Mouse (Mus musculus): ENCODE results near the gene Ocrl. TPM values are rescaled to one million over a fixed set of nuclear protein-coding genes. Genes with fewer than 3 reads are reported as not detected.

Gene Ocrl
- 2.7 and 3.3 TPM in 2 replicates for polyA plus RNA-seq (2015; fragmentation: Nextera tagmentation; extraction: Ambion mirVana)

DNA sequence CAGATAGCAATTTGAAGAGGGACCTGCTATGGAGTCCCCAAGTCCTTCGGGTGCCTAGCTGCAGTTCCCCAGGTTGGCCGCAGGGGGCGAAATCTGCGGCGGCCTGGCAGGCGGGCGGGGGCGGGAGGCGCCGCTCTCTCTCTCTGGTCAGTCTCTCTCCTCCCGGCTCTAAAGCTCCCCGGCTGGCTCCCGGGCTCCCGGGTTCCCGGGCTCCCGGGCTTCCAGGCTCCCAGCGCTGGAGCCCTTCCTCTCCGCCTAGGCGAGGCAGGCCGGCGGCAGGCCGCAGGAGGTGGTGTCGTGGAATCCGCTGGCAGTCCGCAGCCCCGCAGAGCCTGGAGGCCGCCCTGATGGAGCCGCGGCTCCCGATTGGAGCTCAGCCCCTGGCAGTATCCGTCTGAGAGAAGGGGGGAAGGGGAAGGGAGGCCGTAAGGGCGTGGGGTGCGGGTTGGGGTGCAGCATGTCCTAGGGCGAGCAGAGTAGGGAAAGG lies at the start of gene Ocrl:
Gene Ocrl (plus strand): TSS at position 82 of the 487 bp plus-strand sequence.
- peak within 1 kb of the TSS; percentile 71 for H3K9ac ChIP-seq (ENCODE audit: low read depth, low read length)
- peak within 1 kb of the TSS; percentile 72 for H3K4me3 ChIP-seq (ENCODE audit: low read depth, low read length)
- no peaks in the 10 kb centered on the region for H3K36me3 ChIP-seq (ENCODE audit: control insufficient read depth, insufficient read depth)
- no peaks in the 10 kb centered on the region for H3K4me1 ChIP-seq (ENCODE audit: control insufficient read depth, low read depth, low read length)
- peak within 1 kb of the TSS; percentile 59 for H3K4me2 ChIP-seq (ENCODE audit: low read depth, low read length)
- peak; percentile 77 for ATAC-seq (ENCODE audit: low read depth)
- H3K27ac ChIP-seq (ENCODE audit: low read length): no peak within 1 kb of the TSS
- 11% methylated on average over 22 of the region's 35 CpGs for WGBS (ENCODE audit: insufficient replicate concordance)
- H3K27me3 ChIP-seq (ENCODE audit: control insufficient read depth, insufficient read depth, low read depth, low read length): no peaks in the 10 kb centered on the region
- no peaks in the 10 kb centered on the region for H3K9me3 ChIP-seq (replicated peaks; ENCODE audit: control insufficient read depth, low read length)

DNA sequence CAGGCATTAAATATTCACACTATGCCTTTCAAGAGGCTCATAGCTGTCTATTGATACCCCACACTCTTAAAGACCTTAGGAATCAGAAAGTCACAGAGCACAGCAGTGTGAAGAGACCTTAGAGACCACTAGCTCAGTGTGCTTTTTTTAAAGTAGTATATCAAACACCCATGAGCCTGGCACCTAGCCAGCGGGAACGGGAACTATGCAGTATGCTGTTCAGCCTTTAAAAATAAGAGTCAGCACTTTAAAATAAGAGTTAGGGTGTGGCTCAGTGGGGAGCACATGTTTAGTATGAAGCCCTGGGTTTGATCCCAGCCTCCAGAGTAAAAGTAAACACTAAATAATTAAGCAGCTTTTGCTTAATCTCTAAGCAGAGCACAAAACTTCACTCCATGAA lies 32.1 kb upstream of the Ocrl start:
- 44% methylated on average over 2 of the region's 2 CpGs for WGBS (ENCODE audit: insufficient replicate concordance)
- H3K4me3 ChIP-seq (ENCODE audit: low read depth, low read length): no peak overlapping the region
- no peaks in the 10 kb centered on the region for H3K36me3 ChIP-seq (ENCODE audit: control insufficient read depth, insufficient read depth)
- H3K4me1 ChIP-seq (ENCODE audit: control insufficient read depth, low read depth, low read length): no peaks in the 10 kb centered on the region
- H3K9me3 ChIP-seq (replicated peaks; ENCODE audit: control insufficient read depth, low read length): no peaks in the 10 kb centered on the region
- no peaks in the 10 kb centered on the region for H3K27me3 ChIP-seq (ENCODE audit: control insufficient read depth, insufficient read depth, low read depth, low read length)
- no peak overlapping the region for H3K4me2 ChIP-seq (ENCODE audit: low read depth, low read length)
- H3K9ac ChIP-seq (ENCODE audit: low read depth, low read length): no peak overlapping the region
- no peak overlapping the region for H3K27ac ChIP-seq (ENCODE audit: low read length)
- no peak for ATAC-seq (ENCODE audit: low read depth)

GRCm38 (mm10) chrX:47882813-47883212 lies 29.4 kb upstream of the Ocrl start:
- H3K4me2 ChIP-seq (ENCODE audit: low read depth, low read length): no peak overlapping the region
- WGBS (ENCODE audit: insufficient replicate concordance): 61% methylated on average over 6 of the region's 6 CpGs
- no peaks in the 10 kb centered on the region for H3K4me1 ChIP-seq (ENCODE audit: control insufficient read depth, low read depth, low read length)
- no peak overlapping the region for H3K9ac ChIP-seq (ENCODE audit: low read depth, low read length)
- H3K36me3 ChIP-seq (ENCODE audit: control insufficient read depth, insufficient read depth): no peaks in the 10 kb centered on the region
- H3K9me3 ChIP-seq (replicated peaks; ENCODE audit: control insufficient read depth, low read length): no peaks in the 10 kb centered on the region
- no peak for ATAC-seq (ENCODE audit: low read depth)
- no peak overlapping the region for H3K27ac ChIP-seq (ENCODE audit: low read length)
- no peak overlapping the region for H3K4me3 ChIP-seq (ENCODE audit: low read depth, low read length)
- H3K27me3 ChIP-seq (ENCODE audit: control insufficient read depth, insufficient read depth, low read depth, low read length): no peaks in the 10 kb centered on the region

DNA sequence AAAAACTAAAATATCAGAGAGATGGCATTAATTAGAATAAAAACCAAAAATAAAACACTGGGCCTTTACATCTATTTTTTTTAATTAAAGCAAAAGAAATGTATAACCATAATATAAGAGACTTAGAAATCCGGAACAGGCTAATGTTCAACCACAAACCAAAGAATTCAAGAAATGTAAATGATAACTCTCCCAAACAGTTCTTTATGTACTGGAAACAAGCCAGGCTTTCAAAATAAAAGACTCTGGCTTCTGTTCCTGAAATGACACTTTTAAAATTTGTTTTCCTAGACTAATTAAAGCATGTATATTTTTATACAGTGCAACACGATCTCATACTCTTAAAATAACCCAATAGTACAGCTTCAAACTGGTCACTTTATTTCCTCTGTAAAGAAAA lies 24.8 kb upstream of the Ocrl start:
- Histone ChIP-seq H3K4me3 (ENCODE audit: low read depth, low read length) (no peak overlapping the region), H3K27me3 (ENCODE audit: control insufficient read depth, insufficient read depth, low read depth, low read length) (peaks cover 6% of the 10 kb centered on the region), H3K4me2 (ENCODE audit: low read depth, low read length) (no peak overlapping the region), H3K36me3 (ENCODE audit: control insufficient read depth, insufficient read depth) (no peaks in the 10 kb centered on the region), H3K9ac (ENCODE audit: low read depth, low read length) (no peak overlapping the region), H3K4me1 (ENCODE audit: control insufficient read depth, low read depth, low read length) (no peaks in the 10 kb centered on the region), H3K27ac (ENCODE audit: low read length) (no peak overlapping the region), H3K9me3 (replicated peaks; ENCODE audit: control insufficient read depth, low read length) (no peaks in the 10 kb centered on the region)
- ATAC-seq (ENCODE audit: low read depth): no peak
- 48% methylated on average over 2 of the region's 2 CpGs for WGBS (ENCODE audit: insufficient replicate concordance)

DNA sequence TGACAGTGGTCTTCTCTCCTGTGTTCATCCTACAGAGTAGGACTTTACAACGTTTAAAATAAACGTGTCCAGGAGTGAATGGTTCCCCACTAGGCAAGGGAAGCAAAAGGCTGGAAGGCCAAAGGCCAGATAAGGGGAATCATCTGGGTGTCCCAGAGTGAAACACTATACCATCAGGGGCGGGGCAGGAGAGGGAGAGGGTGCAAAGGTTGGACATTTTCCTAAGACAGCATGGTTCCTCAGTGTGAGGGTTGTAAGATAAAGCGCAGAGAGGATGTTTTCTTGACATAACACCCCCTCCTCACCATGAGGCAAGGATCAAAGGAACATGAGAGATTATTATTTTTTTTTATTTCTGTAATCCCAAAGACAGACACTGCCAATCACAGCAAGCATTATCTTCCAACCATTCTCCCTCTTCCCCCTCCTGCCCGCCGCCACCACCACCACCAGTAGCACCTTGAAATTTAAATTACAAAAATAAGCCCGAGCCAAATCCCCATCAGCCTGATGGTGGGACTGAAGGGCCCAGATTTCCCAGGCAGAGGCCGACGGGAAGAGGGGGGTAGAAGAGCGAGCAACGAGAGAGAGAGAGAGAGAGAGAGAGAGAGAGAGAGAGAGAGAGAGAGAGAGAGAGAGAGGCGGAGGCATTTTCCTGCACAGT lies 20.8 kb upstream of the Ocrl start:
- ATAC-seq (ENCODE audit: low read depth): peak; percentile 30; the same call in 1 of the 2 replicates
- WGBS (ENCODE audit: insufficient replicate concordance): 17% methylated on average over 12 of the region's 12 CpGs
- no peaks in the 10 kb centered on the region for H3K36me3 ChIP-seq (ENCODE audit: control insufficient read depth, insufficient read depth)
- peak overlapping the region; percentile 54 for H3K4me3 ChIP-seq (ENCODE audit: low read depth, low read length)
- H3K9me3 ChIP-seq (replicated peaks; ENCODE audit: control insufficient read depth, low read length): no peaks in the 10 kb centered on the region
- H3K27me3 ChIP-seq (ENCODE audit: control insufficient read depth, insufficient read depth, low read depth, low read length): peaks cover 7% of the 10 kb centered on the region
- H3K4me2 ChIP-seq (ENCODE audit: low read depth, low read length): peak overlapping the region; percentile 39
- no peak overlapping the region for H3K27ac ChIP-seq (ENCODE audit: low read length)
- H3K9ac ChIP-seq (ENCODE audit: low read depth, low read length): no peak overlapping the region
- no peaks in the 10 kb centered on the region for H3K4me1 ChIP-seq (ENCODE audit: control insufficient read depth, low read depth, low read length)

- 8% methylated on average over 35 of the region's 36 CpGs for WGBS (ENCODE audit: insufficient replicate concordance)
- peaks cover 7% of the 10 kb centered on the region for H3K27me3 ChIP-seq (ENCODE audit: control insufficient read depth, insufficient read depth, low read depth, low read length)
- 0 out of 2 replicates have a peak, but pooled peaks have one; percentile 11 for ATAC-seq (ENCODE audit: low read depth)
- peak overlapping the region; percentile 28; the same call in 1 of the 2 replicates for H3K9ac ChIP-seq (ENCODE audit: low read depth, low read length)
- no peak overlapping the region for H3K27ac ChIP-seq (ENCODE audit: low read length)
- peak overlapping the region; percentile 39 for H3K4me2 ChIP-seq (ENCODE audit: low read depth, low read length)
- no peaks in the 10 kb centered on the region for H3K9me3 ChIP-seq (replicated peaks; ENCODE audit: control insufficient read depth, low read length)
- H3K36me3 ChIP-seq (ENCODE audit: control insufficient read depth, insufficient read depth): no peaks in the 10 kb centered on the region
- no peaks in the 10 kb centered on the region for H3K4me1 ChIP-seq (ENCODE audit: control insufficient read depth, low read depth, low read length)
- H3K4me3 ChIP-seq (ENCODE audit: low read depth, low read length): peak overlapping the region; percentile 54
Measured at GRCm38 (mm10) chrX:47891907-47892430, 20.2 kb upstream of the Ocrl start.

DNA sequence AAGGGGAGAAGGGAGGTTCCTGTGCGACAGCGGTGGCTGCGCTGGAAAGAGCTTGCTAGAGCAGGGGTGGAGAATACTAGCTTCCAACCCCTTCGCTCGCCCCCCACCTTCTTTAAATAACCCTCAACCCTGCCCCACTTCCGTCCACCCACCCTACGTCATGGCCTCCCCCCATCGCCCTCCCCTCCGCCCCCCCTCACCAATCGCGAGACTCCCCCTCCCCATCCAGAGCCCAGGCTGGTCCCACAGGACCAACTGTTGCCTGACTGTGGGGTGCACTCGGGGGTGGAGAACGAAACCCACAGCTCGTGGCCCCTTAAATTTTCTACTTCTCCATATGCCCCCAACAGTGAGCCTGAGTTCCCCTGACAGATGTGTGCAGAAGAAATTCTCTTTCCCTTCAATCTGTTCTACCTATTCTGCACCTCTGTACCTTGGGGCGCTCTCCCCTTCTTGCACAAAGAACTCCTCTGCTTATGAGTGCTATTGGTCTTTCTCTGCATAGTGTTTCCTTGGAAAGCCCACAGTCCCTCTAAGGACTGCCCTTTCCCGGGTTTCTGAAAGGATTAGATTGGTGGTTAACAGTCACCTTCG lies 19.7 kb upstream of the Ocrl start, which contains the start of gene Smarca1:
Gene Smarca1 (minus strand): TSS at position 544 of the 594 bp plus-strand sequence.
- peak within 1 kb of the TSS; percentile 54 for H3K4me3 ChIP-seq (ENCODE audit: low read depth, low read length)
- no peak for ATAC-seq (ENCODE audit: low read depth)

DNA sequence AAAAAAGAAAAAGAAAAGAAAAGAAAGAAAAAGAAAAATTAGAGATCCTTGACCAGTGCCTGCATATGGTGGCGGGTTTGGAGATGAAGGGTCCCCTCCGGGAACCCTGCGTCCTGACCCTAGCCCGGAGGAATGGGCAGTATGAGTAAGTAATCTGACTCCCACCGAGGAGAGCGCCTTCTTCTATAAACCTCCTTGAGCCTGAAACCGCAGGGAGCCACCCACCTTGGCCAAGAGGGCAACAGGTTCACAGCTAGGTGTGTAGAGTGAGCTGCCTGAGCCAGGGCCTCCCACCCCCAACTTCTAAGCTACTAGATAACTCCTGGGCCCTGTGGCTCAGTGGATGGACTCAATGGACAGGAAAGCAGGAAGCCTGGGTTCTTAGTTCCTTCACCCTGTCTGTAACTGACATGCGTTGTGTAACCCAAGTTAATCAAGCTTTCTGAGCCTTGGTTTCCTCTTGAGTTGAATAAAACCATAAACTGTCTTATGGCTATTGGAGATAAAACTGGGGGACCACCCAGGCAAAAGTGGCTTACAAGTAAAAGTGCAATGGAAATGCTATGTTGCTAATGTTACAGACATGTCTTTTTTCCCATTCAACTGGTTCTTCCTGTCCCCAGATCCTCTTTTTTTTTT lies 836 bp downstream of the Ocrl start:
- Histone ChIP-seq H3K4me3 (ENCODE audit: low read depth, low read length) (peak overlapping the region; percentile 72), H3K9me3 (replicated peaks; ENCODE audit: control insufficient read depth, low read length) (no peaks in the 10 kb centered on the region), H3K4me2 (ENCODE audit: low read depth, low read length) (peak overlapping the region; percentile 59), H3K27ac (ENCODE audit: low read length) (no peak overlapping the region), H3K27me3 (ENCODE audit: control insufficient read depth, insufficient read depth, low read depth, low read length) (no peaks in the 10 kb centered on the region), H3K4me1 (ENCODE audit: control insufficient read depth, low read depth, low read length) (no peaks in the 10 kb centered on the region), H3K36me3 (ENCODE audit: control insufficient read depth, insufficient read depth) (no peaks in the 10 kb centered on the region), H3K9ac (ENCODE audit: low read depth, low read length) (peak overlapping the region; percentile 71)
- 21% methylated on average over 8 of the region's 8 CpGs for WGBS (ENCODE audit: insufficient replicate concordance)
- no peak for ATAC-seq (ENCODE audit: low read depth)

More for the DNA sequence above, 19.7 kb upstream of the Ocrl start, which contains the start of gene Smarca1:
- no peaks in the 10 kb centered on the region for H3K9me3 ChIP-seq (replicated peaks; ENCODE audit: control insufficient read depth, low read length)
- no peaks in the 10 kb centered on the region for H3K4me1 ChIP-seq (ENCODE audit: control insufficient read depth, low read depth, low read length)
- 17% methylated on average over 16 of the region's 17 CpGs for WGBS (ENCODE audit: insufficient replicate concordance)
- no peak within 1 kb of the TSS for H3K27ac ChIP-seq (ENCODE audit: low read length)
- peaks cover 7% of the 10 kb centered on the region for H3K27me3 ChIP-seq (ENCODE audit: control insufficient read depth, insufficient read depth, low read depth, low read length)
- peak within 1 kb of the TSS; percentile 28; the same call in 1 of the 2 replicates for H3K9ac ChIP-seq (ENCODE audit: low read depth, low read length)
- peak within 1 kb of the TSS; percentile 39 for H3K4me2 ChIP-seq (ENCODE audit: low read depth, low read length)
- H3K36me3 ChIP-seq (ENCODE audit: control insufficient read depth, insufficient read depth): no peaks in the 10 kb centered on the region
